Mouse (Mus musculus): ENCODE results near the gene Ankdd1b. TPM values are rescaled to one million over a fixed set of nuclear protein-coding genes. Genes with fewer than 3 reads are reported as not detected.

Ankdd1b gene
- polyA plus RNA-seq, 1 experiment from 2014 or later: 1.1 TPM

DNA sequence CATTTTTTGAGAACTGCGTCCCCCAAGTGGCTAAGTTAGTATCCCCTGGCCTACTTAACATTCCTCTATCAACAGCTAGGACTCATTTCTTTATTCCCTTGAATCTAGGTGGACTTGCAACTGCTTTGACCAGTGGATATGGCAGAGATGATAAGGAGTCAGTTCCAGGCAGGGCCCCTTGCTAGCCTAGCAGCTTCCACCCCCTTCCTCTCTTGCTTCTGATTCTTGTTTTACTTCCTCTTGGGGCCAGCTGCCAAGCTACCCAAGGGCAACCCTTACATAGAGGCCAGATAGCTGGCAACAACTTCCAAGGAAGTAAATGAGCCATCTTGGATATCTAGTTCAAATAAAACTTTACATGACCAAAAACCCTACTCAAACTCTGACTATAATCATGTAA is 34.1 kb downstream of the Ankdd1b start:
- no peaks in the 10 kb centered on the region for H3K27me3 ChIP-seq (ENCODE audit: control insufficient read depth, insufficient read depth, low read length)
- no peak overlapping the region for H3K4me2 ChIP-seq (ENCODE audit: low read length)
- H3K36me3 ChIP-seq (ENCODE audit: control insufficient read depth, insufficient read depth, low read length): no peaks in the 10 kb centered on the region
- H3K4me1 ChIP-seq (ENCODE audit: control insufficient read depth in 2 of 2, insufficient read depth in 2 of 2, low read length in 2 of 2): peaks cover 26 to 43% of the 10 kb centered on the region in 2 experiments
- ATAC-seq (ENCODE audit: insufficient number of reproducible peaks, insufficient read depth, low FRiP score, low read depth): no peak
- no peaks in the 10 kb centered on the region for H3K9me3 ChIP-seq (ENCODE audit: control insufficient read depth, low read length)
- H3K27ac ChIP-seq (replicated peaks in 1 of 2; ENCODE audit: control insufficient read depth in 1 of 2, insufficient read depth in 1 of 2, low read depth in 2 of 2, low read length in 2 of 2): 0 out of 4 replicates have a peak overlapping the region, but pooled peaks of 1 of the 2 experiments have one; percentile 7
- H3K9ac ChIP-seq (ENCODE audit: low read length): no peak overlapping the region
- H3K4me3 ChIP-seq (ENCODE audit: control insufficient read depth in 1 of 2, insufficient read depth in 1 of 2, low read depth in 1 of 2, low read length in 2 of 2): no peak overlapping the region
- WGBS: 78% methylated on average over 1 of the region's 1 CpGs

DNA sequence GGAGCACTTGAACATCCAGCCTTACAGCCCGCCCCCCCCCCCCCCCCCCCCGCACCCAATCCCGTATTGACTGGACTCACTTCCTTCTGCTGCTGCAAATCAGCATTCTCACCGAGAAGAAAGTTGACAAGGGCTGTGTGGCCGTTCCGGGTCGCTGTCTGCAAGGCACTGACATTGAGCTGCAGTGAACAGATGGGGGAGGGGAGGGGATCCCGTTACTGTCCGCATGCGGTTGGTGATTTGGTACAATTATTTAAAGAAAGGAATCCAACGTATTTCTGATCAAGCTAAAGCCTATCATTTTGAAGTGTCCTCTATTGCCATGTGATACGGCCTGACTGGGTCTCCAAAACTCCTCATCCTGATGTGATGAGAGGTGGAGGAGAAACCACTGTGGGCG is 35.2 kb downstream of the Ankdd1b start:
- Histone ChIP-seq H3K36me3 (ENCODE audit: control insufficient read depth, insufficient read depth, low read length) (no peaks in the 10 kb centered on the region), H3K4me2 (ENCODE audit: low read length) (peak overlapping the region; percentile 56), H3K27me3 (ENCODE audit: control insufficient read depth, insufficient read depth, low read length) (no peaks in the 10 kb centered on the region), H3K9ac (ENCODE audit: low read length) (0 out of 2 replicates have a peak overlapping the region, but pooled peaks have one; percentile 19), H3K9me3 (ENCODE audit: control insufficient read depth, low read length) (no peaks in the 10 kb centered on the region), H3K27ac (replicated peaks in 1 of 2; ENCODE audit: control insufficient read depth in 1 of 2, insufficient read depth in 1 of 2, low read depth in 2 of 2, low read length in 2 of 2) (peak overlapping the region; percentile 29 to 73), H3K4me3 (ENCODE audit: control insufficient read depth in 1 of 2, insufficient read depth in 1 of 2, low read depth in 1 of 2, low read length in 2 of 2) (peak overlapping the region in 1 of 2 experiments; percentile 10; a peak in 1 of 4 replicates), H3K4me1 (ENCODE audit: control insufficient read depth in 2 of 2, insufficient read depth in 2 of 2, low read length in 2 of 2) (peaks cover 26 to 44% of the 10 kb centered on the region in 2 experiments)
- WGBS: 13% methylated on average over 12 of the region's 13 CpGs
- ATAC-seq (ENCODE audit: insufficient number of reproducible peaks, insufficient read depth, low FRiP score, low read depth): no peak

DNA sequence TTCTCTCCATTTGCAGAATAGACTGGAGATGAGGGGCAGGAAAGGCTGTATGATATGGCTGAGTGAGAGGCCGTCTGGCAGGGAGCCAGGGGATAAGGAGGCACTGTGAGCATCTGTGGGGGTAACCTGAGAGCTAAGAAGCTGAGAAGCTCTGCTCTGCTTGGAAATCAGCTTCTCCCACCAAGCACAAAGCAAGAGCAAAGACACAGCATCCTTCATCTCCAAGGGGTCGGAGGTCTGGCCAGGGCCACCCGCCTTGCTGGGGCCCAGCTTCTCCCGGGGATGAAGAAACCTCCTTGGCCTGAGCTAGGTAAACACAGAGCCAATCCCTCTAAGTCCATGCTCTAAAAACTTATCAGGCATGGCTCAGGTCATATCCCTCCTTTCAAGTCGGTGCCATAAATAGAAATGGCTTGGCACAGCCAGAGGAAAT is 36.1 kb downstream of the Ankdd1b start:
- peak overlapping the region; percentile 9 to 73 for H3K27ac ChIP-seq (replicated peaks in 1 of 2; ENCODE audit: control insufficient read depth in 1 of 2, insufficient read depth in 1 of 2, low read depth in 2 of 2, low read length in 2 of 2)
- peaks cover 26 to 44% of the 10 kb centered on the region in 2 experiments for H3K4me1 ChIP-seq (ENCODE audit: control insufficient read depth in 2 of 2, insufficient read depth in 2 of 2, low read length in 2 of 2)
- 12% methylated on average over 5 of the region's 5 CpGs for WGBS
- H3K4me3 ChIP-seq (ENCODE audit: control insufficient read depth in 1 of 2, insufficient read depth in 1 of 2, low read depth in 1 of 2, low read length in 2 of 2): 0 out of 4 replicates have a peak overlapping the region, but pooled peaks of 1 of the 2 experiments have one; percentile 10
- no peaks in the 10 kb centered on the region for H3K27me3 ChIP-seq (ENCODE audit: control insufficient read depth, insufficient read depth, low read length)
- ATAC-seq (ENCODE audit: insufficient number of reproducible peaks, insufficient read depth, low FRiP score, low read depth): peak; percentile 52
- no peaks in the 10 kb centered on the region for H3K36me3 ChIP-seq (ENCODE audit: control insufficient read depth, insufficient read depth, low read length)
- H3K9ac ChIP-seq (ENCODE audit: low read length): 0 out of 2 replicates have a peak overlapping the region, but pooled peaks have one; percentile 19
- peak overlapping the region; percentile 56 for H3K4me2 ChIP-seq (ENCODE audit: low read length)
- no peaks in the 10 kb centered on the region for H3K9me3 ChIP-seq (ENCODE audit: control insufficient read depth, low read length)

DNA sequence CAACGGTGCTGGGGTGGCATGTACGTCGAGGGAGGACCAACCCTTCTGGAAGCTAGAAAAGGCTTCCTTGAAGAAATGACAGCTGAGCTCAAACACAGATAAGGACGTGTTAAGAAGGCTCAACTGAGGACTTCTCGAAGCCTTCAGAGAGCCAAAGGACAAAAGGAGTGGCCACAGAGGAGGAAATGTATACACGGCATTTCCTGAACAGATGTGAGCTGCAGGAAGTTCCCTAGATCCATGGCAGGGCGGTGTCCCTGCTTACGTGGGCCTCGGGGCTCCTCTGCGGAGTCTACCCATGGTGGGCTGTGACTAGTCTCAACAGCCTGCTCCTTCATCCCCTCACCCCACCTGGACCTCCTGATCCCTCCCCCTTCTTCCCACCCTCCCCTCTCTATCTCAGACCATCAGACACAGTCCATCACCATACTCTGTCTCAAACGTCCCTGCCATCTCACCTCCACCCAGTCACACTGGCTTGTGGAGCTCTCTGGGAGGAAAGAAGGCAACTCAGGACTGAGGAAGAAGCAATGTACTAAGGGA is 37.3 kb downstream of the Ankdd1b start:
- H3K9me3 ChIP-seq (ENCODE audit: control insufficient read depth, low read length): no peaks in the 10 kb centered on the region
- ATAC-seq (ENCODE audit: insufficient number of reproducible peaks, insufficient read depth, low FRiP score, low read depth): no peak
- peak overlapping the region; percentile 9 to 73; a peak in 1 of 4 replicates for H3K27ac ChIP-seq (replicated peaks in 1 of 2; ENCODE audit: control insufficient read depth in 1 of 2, insufficient read depth in 1 of 2, low read depth in 2 of 2, low read length in 2 of 2)
- no peaks in the 10 kb centered on the region for H3K36me3 ChIP-seq (ENCODE audit: control insufficient read depth, insufficient read depth, low read length)
- peaks cover 26 to 46% of the 10 kb centered on the region in 2 experiments for H3K4me1 ChIP-seq (ENCODE audit: control insufficient read depth in 2 of 2, insufficient read depth in 2 of 2, low read length in 2 of 2)
- no peak overlapping the region for H3K9ac ChIP-seq (ENCODE audit: low read length)
- no peaks in the 10 kb centered on the region for H3K27me3 ChIP-seq (ENCODE audit: control insufficient read depth, insufficient read depth, low read length)
- 54% methylated on average over 11 of the region's 11 CpGs for WGBS
- no peak overlapping the region for H3K4me3 ChIP-seq (ENCODE audit: control insufficient read depth in 1 of 2, insufficient read depth in 1 of 2, low read depth in 1 of 2, low read length in 2 of 2)
- H3K4me2 ChIP-seq (ENCODE audit: low read length): no peak overlapping the region

DNA sequence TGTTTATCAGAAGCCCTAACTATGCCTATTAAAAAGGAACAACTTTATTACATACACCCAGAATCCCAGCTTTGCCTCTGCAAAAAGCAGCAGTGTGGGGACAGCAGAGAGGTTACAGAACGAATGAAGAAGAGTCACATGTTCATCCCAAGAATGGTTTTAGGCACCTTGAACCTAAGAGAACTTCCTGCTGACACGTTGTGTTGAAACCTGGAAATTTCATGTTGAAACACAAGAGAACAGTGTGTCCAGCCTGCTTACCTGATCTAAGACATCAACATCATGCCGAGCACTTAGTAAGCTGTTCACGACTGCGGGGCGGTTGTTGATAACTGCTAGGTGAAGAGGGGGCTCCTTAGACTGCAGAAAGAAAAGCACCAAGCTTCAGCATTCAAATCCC is 38.0 kb downstream of the Ankdd1b start:
- Histone ChIP-seq H3K27ac (replicated peaks in 1 of 2; ENCODE audit: control insufficient read depth in 1 of 2, insufficient read depth in 1 of 2, low read depth in 2 of 2, low read length in 2 of 2) (no peak overlapping the region), H3K9me3 (ENCODE audit: control insufficient read depth, low read length) (no peaks in the 10 kb centered on the region), H3K4me3 (ENCODE audit: control insufficient read depth in 1 of 2, insufficient read depth in 1 of 2, low read depth in 1 of 2, low read length in 2 of 2) (no peak overlapping the region), H3K4me2 (ENCODE audit: low read length) (no peak overlapping the region), H3K4me1 (ENCODE audit: control insufficient read depth in 2 of 2, insufficient read depth in 2 of 2, low read length in 2 of 2) (peaks cover 28 to 48% of the 10 kb centered on the region in 2 experiments), H3K9ac (ENCODE audit: low read length) (no peak overlapping the region), H3K36me3 (ENCODE audit: control insufficient read depth, insufficient read depth, low read length) (no peaks in the 10 kb centered on the region), H3K27me3 (ENCODE audit: control insufficient read depth, insufficient read depth, low read length) (no peaks in the 10 kb centered on the region)
- ATAC-seq (ENCODE audit: insufficient number of reproducible peaks, insufficient read depth, low FRiP score, low read depth): no peak
- WGBS: 65% methylated on average over 6 of the region's 6 CpGs

DNA sequence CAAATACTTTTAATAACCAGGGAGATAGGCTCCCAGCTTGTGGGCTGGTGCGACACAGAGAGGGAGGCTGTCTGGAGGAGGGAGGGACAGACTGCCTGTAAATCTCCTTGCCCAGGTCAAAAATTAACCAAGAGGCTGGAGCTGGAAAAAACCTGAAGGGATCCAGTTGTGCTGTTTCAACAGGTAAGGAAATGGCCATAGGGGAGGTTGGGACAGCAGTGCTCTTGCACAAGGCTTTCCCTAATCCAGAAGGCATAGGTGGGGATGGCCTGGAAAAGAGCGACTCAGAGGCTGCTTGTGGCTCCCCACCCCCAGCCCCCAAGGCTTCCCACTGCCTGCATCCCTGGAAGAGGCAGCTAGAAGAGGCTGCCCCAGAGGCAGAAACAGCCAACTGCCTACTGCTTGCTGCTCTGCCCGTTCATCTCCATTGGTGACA is 38.6 kb downstream of the Ankdd1b start:
- Histone ChIP-seq H3K36me3 (ENCODE audit: control insufficient read depth, insufficient read depth, low read length) (no peaks in the 10 kb centered on the region), H3K27ac (replicated peaks in 1 of 2; ENCODE audit: control insufficient read depth in 1 of 2, insufficient read depth in 1 of 2, low read depth in 2 of 2, low read length in 2 of 2) (no peak overlapping the region), H3K4me2 (ENCODE audit: low read length) (no peak overlapping the region), H3K4me1 (ENCODE audit: control insufficient read depth in 2 of 2, insufficient read depth in 2 of 2, low read length in 2 of 2) (peaks cover 28 to 48% of the 10 kb centered on the region in 2 experiments), H3K4me3 (ENCODE audit: control insufficient read depth in 1 of 2, insufficient read depth in 1 of 2, low read depth in 1 of 2, low read length in 2 of 2) (no peak overlapping the region), H3K9me3 (ENCODE audit: control insufficient read depth, low read length) (no peaks in the 10 kb centered on the region), H3K9ac (ENCODE audit: low read length) (no peak overlapping the region), H3K27me3 (ENCODE audit: control insufficient read depth, insufficient read depth, low read length) (no peaks in the 10 kb centered on the region)
- 47% methylated on average over 3 of the region's 3 CpGs for WGBS
- no peak for ATAC-seq (ENCODE audit: insufficient number of reproducible peaks, insufficient read depth, low FRiP score, low read depth)

DNA sequence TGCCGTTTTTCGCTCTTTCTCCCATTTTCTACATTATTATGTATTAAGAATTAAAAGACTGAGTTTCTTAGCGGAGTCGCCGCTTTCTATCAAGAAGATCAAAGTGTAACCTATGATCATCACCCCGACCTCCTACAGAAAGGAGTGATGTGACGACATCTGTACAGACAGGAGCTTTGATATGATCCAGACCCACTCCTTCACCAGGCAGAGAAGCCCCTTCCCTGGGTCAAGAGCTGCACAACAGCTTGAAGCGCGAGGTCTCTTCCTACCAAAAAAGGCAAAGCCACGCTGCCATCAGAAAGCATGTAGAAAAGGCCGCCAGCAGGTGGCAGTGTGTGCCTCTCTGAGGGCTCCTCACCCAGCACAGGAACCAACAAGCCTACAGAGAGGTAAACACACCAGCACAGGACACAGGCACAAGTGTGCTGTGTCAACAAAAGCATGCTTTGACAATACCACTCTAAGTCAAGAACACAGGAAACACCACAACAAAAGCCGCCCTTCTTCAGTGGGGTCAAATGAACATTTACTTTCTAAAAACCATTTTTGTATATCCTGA is 39.3 kb downstream of the Ankdd1b start:
- Histone ChIP-seq H3K4me1 (ENCODE audit: control insufficient read depth in 2 of 2, insufficient read depth in 2 of 2, low read length in 2 of 2) (peaks cover 27 to 45% of the 10 kb centered on the region in 2 experiments), H3K27ac (replicated peaks in 1 of 2; ENCODE audit: control insufficient read depth in 1 of 2, insufficient read depth in 1 of 2, low read depth in 2 of 2, low read length in 2 of 2) (no peak overlapping the region), H3K4me2 (ENCODE audit: low read length) (peak overlapping the region; percentile 57), H3K27me3 (ENCODE audit: control insufficient read depth, insufficient read depth, low read length) (no peaks in the 10 kb centered on the region), H3K36me3 (ENCODE audit: control insufficient read depth, insufficient read depth, low read length) (no peaks in the 10 kb centered on the region), H3K4me3 (ENCODE audit: control insufficient read depth in 1 of 2, insufficient read depth in 1 of 2, low read depth in 1 of 2, low read length in 2 of 2) (0 out of 4 replicates have a peak overlapping the region, but pooled peaks of 1 of the 2 experiments have one; percentile 12), H3K9me3 (ENCODE audit: control insufficient read depth, low read length) (no peaks in the 10 kb centered on the region), H3K9ac (ENCODE audit: low read length) (peak overlapping the region; percentile 51; the same call in 1 of the 2 replicates)
- 0 out of 2 replicates have a peak, but pooled peaks have one; percentile 27 for ATAC-seq (ENCODE audit: insufficient number of reproducible peaks, insufficient read depth, low FRiP score, low read depth)
- WGBS: 21% methylated on average over 12 of the region's 12 CpGs

Measured in heart, embryonic 14.5 days (tissue).